12 mouse cellular contexts compared by ENCODE assay signal in the genomic region with DNA sequence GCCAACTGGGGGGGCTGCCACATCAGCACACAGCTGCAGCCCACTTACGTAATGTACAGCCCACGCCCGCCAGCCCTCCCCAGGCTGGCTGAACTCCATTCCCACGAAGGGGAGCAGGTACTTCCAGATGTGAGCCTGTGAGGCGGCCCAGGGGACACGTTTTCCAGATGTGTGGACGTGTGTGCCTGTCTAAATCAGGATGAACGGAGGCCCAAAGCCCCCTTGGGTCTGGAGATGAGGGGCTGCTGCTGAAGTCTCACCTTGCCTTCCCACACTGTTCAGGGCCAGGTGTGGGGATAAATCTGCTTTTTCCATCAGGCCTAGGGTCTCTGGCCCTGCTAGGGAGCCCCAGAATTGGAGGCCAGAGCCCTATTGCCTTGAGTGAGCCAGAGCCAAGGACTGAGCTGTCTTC. TPM values are rescaled to one million over a fixed set of nuclear protein-coding genes. Genes with fewer than 3 reads are reported as not detected.
DNase-seq lines count a peak whose midpoint lies in the region; ATAC-seq and TF ChIP-seq lines count a peak whose summit lies in the region.
"Had no signal": no experiment of that assay in that cellular context is flagged by ENCODE, and none has a peak within 500 bp of the region (broad histone marks: within the 10 kb centered on the region; RNA-seq: fewer than 3 reads in every experiment).

No protein-coding gene starts in this region.

- no peak overlapping the region for H3K9ac ChIP-seq in forebrain, embryonic 15.5 days (replicated peaks)
- 0 out of 2 replicates have a peak overlapping the region, but pooled peaks have one; percentile 13 for H3K9ac ChIP-seq in kidney, postnatal 0 days (ENCODE audit: low read depth, low read length)
- no peak overlapping the region for H3K9ac ChIP-seq in heart, postnatal 0 days (replicated peaks; ENCODE audit: low read depth, low read length)
- H3K9ac ChIP-seq in limb, embryonic 15.5 days, result no peak overlapping the region

- no peak for TF ChIP-seq EP300 in heart, postnatal 0 days (IDR thresholded peaks at IDR 0.05; ENCODE audit: low read depth)

- peak overlapping the region; percentile 82 for H3K27ac ChIP-seq in forebrain, embryonic 10.5 days
- H3K27ac ChIP-seq in forebrain, embryonic 15.5 days (replicated peaks), result no peak overlapping the region; the same call in 1 of the 2 replicates
- H3K27ac ChIP-seq in kidney, postnatal 0 days, result 0 out of 2 replicates have a peak overlapping the region, but pooled peaks have one; percentile 36
- H3K27ac ChIP-seq in heart, postnatal 0 days (ENCODE audit: low read depth), result peak overlapping the region; percentile 11
- H3K27ac ChIP-seq in limb, embryonic 15.5 days, result peak overlapping the region; percentile 97
- H3K27ac ChIP-seq: macrophage had no signal

- H3K4me2 ChIP-seq in forebrain, embryonic 15.5 days (replicated peaks), result no peak overlapping the region
- H3K4me2 ChIP-seq in kidney, postnatal 0 days (ENCODE audit: low read length), result no peak overlapping the region
- no peak overlapping the region for H3K4me2 ChIP-seq in heart, postnatal 0 days (ENCODE audit: low read depth, low read length)
- H3K4me2 ChIP-seq in limb, embryonic 15.5 days, result 0 out of 2 replicates have a peak overlapping the region, but pooled peaks have one; percentile 10

- no peaks in the 10 kb centered on the region for H3K9me3 ChIP-seq in forebrain, embryonic 10.5 days
- no peaks in the 10 kb centered on the region for H3K9me3 ChIP-seq in forebrain, embryonic 15.5 days
- H3K9me3 ChIP-seq in kidney, postnatal 0 days (replicated peaks; ENCODE audit: low read length), result no peaks in the 10 kb centered on the region
- H3K9me3 ChIP-seq in heart, postnatal 0 days (replicated peaks; ENCODE audit: control insufficient read depth, low read length), result no peaks in the 10 kb centered on the region
- H3K9me3 ChIP-seq in limb, embryonic 15.5 days, result no peaks in the 10 kb centered on the region

- WGBS in forebrain, embryonic 10.5 days, result 74% methylated on average over 8 of the region's 8 CpGs
- 80% methylated on average over 8 of the region's 8 CpGs for WGBS in forebrain, embryonic 15.5 days
- WGBS in kidney, postnatal 0 days, result 65% methylated on average over 8 of the region's 8 CpGs
- WGBS in heart, postnatal 0 days, result 69% methylated on average over 8 of the region's 8 CpGs
- WGBS in limb, embryonic 15.5 days, result 25% methylated on average over 8 of the region's 8 CpGs

- H3K4me3 ChIP-seq in forebrain, embryonic 10.5 days, result no peak overlapping the region
- no peak overlapping the region for H3K4me3 ChIP-seq in forebrain, embryonic 15.5 days
- H3K4me3 ChIP-seq in kidney, postnatal 0 days (replicated peaks; ENCODE audit: low read depth, low read length), result no peak overlapping the region
- no peak overlapping the region for H3K4me3 ChIP-seq in heart, postnatal 0 days (ENCODE audit: low read depth, low read length)
- no peak overlapping the region for H3K4me3 ChIP-seq in limb, embryonic 15.5 days

- no peak for ATAC-seq in forebrain, embryonic 15.5 days (replicated peaks)
- no peak for ATAC-seq in kidney, postnatal 0 days (replicated peaks; ENCODE audit: low FRiP score, low read depth)
- ATAC-seq in heart, postnatal 0 days (ENCODE audit: insufficient read depth, low read depth), result no peak
- 0 out of 2 replicates have a peak, but pooled peaks have one; percentile 16 for ATAC-seq in limb, embryonic 15.5 days (ENCODE audit: insufficient number of reproducible peaks, low FRiP score, low TSS enrichment, low read depth)

- H3K36me3 ChIP-seq in forebrain, embryonic 10.5 days (replicated peaks), result no peaks in the 10 kb centered on the region
- H3K36me3 ChIP-seq in forebrain, embryonic 15.5 days, result no peaks in the 10 kb centered on the region
- peaks cover 30% of the 10 kb centered on the region; the same call in 1 of the 2 replicates for H3K36me3 ChIP-seq in kidney, postnatal 0 days (ENCODE audit: insufficient read depth, low read length)
- peaks cover 39% of the 10 kb centered on the region; the same call in 1 of the 2 replicates for H3K36me3 ChIP-seq in heart, postnatal 0 days (replicated peaks; ENCODE audit: control insufficient read depth, insufficient read depth, low read length)
- peaks cover 31% of the 10 kb centered on the region for H3K36me3 ChIP-seq in limb, embryonic 15.5 days

- peaks cover 16% of the 10 kb centered on the region; the same call in 1 of the 2 replicates for H3K27me3 ChIP-seq in forebrain, embryonic 10.5 days (ENCODE audit: poor library complexity, severe bottlenecking)
- H3K27me3 ChIP-seq in forebrain, embryonic 15.5 days, result no peaks in the 10 kb centered on the region
- H3K27me3 ChIP-seq in kidney, postnatal 0 days (ENCODE audit: insufficient read depth, low read length), result no peaks in the 10 kb centered on the region
- H3K27me3 ChIP-seq in heart, postnatal 0 days (ENCODE audit: control insufficient read depth, insufficient read depth, low read length), result no peaks in the 10 kb centered on the region
- H3K27me3 ChIP-seq in limb, embryonic 15.5 days, result no peaks in the 10 kb centered on the region

- H3K4me1 ChIP-seq in forebrain, embryonic 10.5 days, result peaks cover 50% of the 10 kb centered on the region
- peaks cover 22% of the 10 kb centered on the region for H3K4me1 ChIP-seq in forebrain, embryonic 15.5 days
- H3K4me1 ChIP-seq in kidney, postnatal 0 days (replicated peaks; ENCODE audit: insufficient read depth, low read length), result peaks cover 18% of the 10 kb centered on the region
- peaks cover 42% of the 10 kb centered on the region for H3K4me1 ChIP-seq in heart, postnatal 0 days (ENCODE audit: control insufficient read depth, insufficient read depth)
- H3K4me1 ChIP-seq in limb, embryonic 15.5 days, result peaks cover 73% of the 10 kb centered on the region

- no peak for TF ChIP-seq CTCF in kidney, postnatal 0 days (IDR thresholded peaks at IDR 0.05; ENCODE audit: low read depth)
- TF ChIP-seq CTCF in heart, postnatal 0 days (IDR thresholded peaks at IDR 0.05; ENCODE audit: low read depth), result no peak

- no peak for DNase-seq in forebrain, embryonic 10.5 days (ENCODE audit: extremely low spot score, low spot score)
- DNase-seq in kidney, postnatal 0 days (ENCODE audit: low spot score), result no peak
- DNase-seq in kidney, postnatal 14 days, result no peak
- DNase-seq in heart, postnatal 0 days (ENCODE audit: low spot score), result no peak
- no peak for DNase-seq in layer of hippocampus, adult 11-12 months (ENCODE audit: low spot score)
- no peak for DNase-seq in thymus, postnatal 4 days

RNA-seq across cellular contexts. Expression of gene Tnnt3, which starts 11.9 kb away (rescaled TPM):
- 0.33 and 1.1 TPM in 2 replicates for polyA plus RNA-seq in forebrain, embryonic 10.5 days (2016; fragmentation: Nextera tagmentation; extraction: Ambion mirVana)
- 0.98 TPM in 1 of 2 replicates, not detected in the other for polyA plus RNA-seq in forebrain, embryonic 15.5 days (2015; fragmentation: Nextera tagmentation; extraction: Ambion mirVana)
- polyA plus RNA-seq in kidney, postnatal 0 days (2015; fragmentation: Nextera tagmentation; extraction: Ambion mirVana), result 3.4 TPM in 2 replicates
- total RNA-seq in heart, postnatal 0 days (2014; rRNA removed; ENCODE audit: low replicate concordance), result 0.73 and 11.0 TPM in 2 replicates
- 2.5 and 3.2 TPM in 2 replicates for polyA plus RNA-seq in heart, postnatal 0 days (2015; fragmentation: Nextera tagmentation; extraction: Ambion mirVana)
- polyA plus RNA-seq in limb, embryonic 15.5 days (2015; fragmentation: Nextera tagmentation; extraction: Ambion mirVana), result 154 and 517 TPM in 2 replicates
- total RNA-seq: common myeloid progenitor, adult 5-6 weeks; left cerebral cortex, adult 18-20 months had no signal
- polyA plus RNA-seq: macrophage had no signal

RNA-seq across cellular contexts. Expression of gene Lsp1, which starts 26.1 kb away (rescaled TPM):
- 10.7 and 12.0 TPM in 2 replicates for polyA plus RNA-seq in forebrain, embryonic 10.5 days (2016; fragmentation: Nextera tagmentation; extraction: Ambion mirVana)
- polyA plus RNA-seq in forebrain, embryonic 15.5 days (2015; fragmentation: Nextera tagmentation; extraction: Ambion mirVana), result 3.6 and 4.2 TPM in 2 replicates
- 161 and 165 TPM in 2 replicates for polyA plus RNA-seq in kidney, postnatal 0 days (2015; fragmentation: Nextera tagmentation; extraction: Ambion mirVana)
- total RNA-seq in heart, postnatal 0 days (2014; rRNA removed; ENCODE audit: low replicate concordance), result 20.8 and 84.4 TPM in 2 replicates
- 47.7 and 53.1 TPM in 2 replicates for polyA plus RNA-seq in heart, postnatal 0 days (2015; fragmentation: Nextera tagmentation; extraction: Ambion mirVana)
- polyA plus RNA-seq in limb, embryonic 15.5 days (2015; fragmentation: Nextera tagmentation; extraction: Ambion mirVana), result 57.3 and 63.3 TPM in 2 replicates

RNA-seq across cellular contexts. Expression of gene Tnni2, which starts 45.1 kb away (rescaled TPM):
- polyA plus RNA-seq in forebrain, embryonic 10.5 days (2016; fragmentation: Nextera tagmentation; extraction: Ambion mirVana), result 0.46 and 1.4 TPM in 2 replicates
- 0.73 and 0.93 TPM in 2 replicates for polyA plus RNA-seq in forebrain, embryonic 15.5 days (2015; fragmentation: Nextera tagmentation; extraction: Ambion mirVana)
- 2.2 and 3.0 TPM in 2 replicates for polyA plus RNA-seq in kidney, postnatal 0 days (2015; fragmentation: Nextera tagmentation; extraction: Ambion mirVana)
- not detected in 2 replicates for total RNA-seq in heart, postnatal 0 days (2014; rRNA removed; ENCODE audit: low replicate concordance)
- polyA plus RNA-seq in heart, postnatal 0 days (2015; fragmentation: Nextera tagmentation; extraction: Ambion mirVana), result 8.9 and 9.9 TPM in 2 replicates
- polyA plus RNA-seq in limb, embryonic 15.5 days (2015; fragmentation: Nextera tagmentation; extraction: Ambion mirVana), result 136 and 529 TPM in 2 replicates

RNA-seq across cellular contexts. Expression of gene Mrpl23, which starts 45.7 kb away (rescaled TPM):
- 15.8 and 16.1 TPM in 2 replicates for polyA plus RNA-seq in forebrain, embryonic 10.5 days (2016; fragmentation: Nextera tagmentation; extraction: Ambion mirVana)
- polyA plus RNA-seq in forebrain, embryonic 15.5 days (2015; fragmentation: Nextera tagmentation; extraction: Ambion mirVana), result 20.1 and 22.4 TPM in 2 replicates
- 21.3 and 22.6 TPM in 2 replicates for polyA plus RNA-seq in kidney, postnatal 0 days (2015; fragmentation: Nextera tagmentation; extraction: Ambion mirVana)
- 87.2 and 90.9 TPM in 2 replicates for total RNA-seq in heart, postnatal 0 days (2014; rRNA removed; ENCODE audit: low replicate concordance)
- polyA plus RNA-seq in heart, postnatal 0 days (2015; fragmentation: Nextera tagmentation; extraction: Ambion mirVana), result 14.9 TPM in 2 replicates
- polyA plus RNA-seq in limb, embryonic 15.5 days (2015; fragmentation: Nextera tagmentation; extraction: Ambion mirVana), result 28.8 and 30.5 TPM in 2 replicates

RNA-seq across cellular contexts. Expression of gene Syt8, which starts 52.1 kb away (rescaled TPM):
- polyA plus RNA-seq in forebrain, embryonic 10.5 days (2016; fragmentation: Nextera tagmentation; extraction: Ambion mirVana), result 0.18 TPM in 1 of 2 replicates, not detected in the other
- not detected in 2 replicates for polyA plus RNA-seq in forebrain, embryonic 15.5 days (2015; fragmentation: Nextera tagmentation; extraction: Ambion mirVana)
- 2.5 and 4.8 TPM in 2 replicates for polyA plus RNA-seq in kidney, postnatal 0 days (2015; fragmentation: Nextera tagmentation; extraction: Ambion mirVana)
- 18.0 TPM in 1 of 2 replicates, not detected in the other for total RNA-seq in heart, postnatal 0 days (2014; rRNA removed; ENCODE audit: low replicate concordance)
- 0.10 TPM in 1 of 2 replicates, not detected in the other for polyA plus RNA-seq in heart, postnatal 0 days (2015; fragmentation: Nextera tagmentation; extraction: Ambion mirVana)
- polyA plus RNA-seq in limb, embryonic 15.5 days (2015; fragmentation: Nextera tagmentation; extraction: Ambion mirVana), result 6.3 and 6.7 TPM in 2 replicates
- total RNA-seq: common myeloid progenitor, adult 5-6 weeks; hematopoietic stem cell, adult 5-6 weeks; left cerebral cortex, adult 18-20 months had no signal

Comparison
In these comparisons a context has a peak if more than half of its experiments do, and no peak if none do; other contexts are left out.
1. RNA of gene Tnnt3, which starts 11.9 kb away (polyA plus RNA-seq): 154 to 517 TPM in limb, embryonic 15.5 days; 3.4 TPM in kidney, postnatal 0 days, 2.5 to 3.2 TPM in heart, postnatal 0 days, 0.33 to 1.1 TPM in forebrain, embryonic 10.5 days and 0.98 TPM in forebrain, embryonic 15.5 days; every median in the first group is over 10 times any median in the second.
2. RNA of gene Tnni2, which starts 45.1 kb away (polyA plus RNA-seq): 136 to 529 TPM in limb, embryonic 15.5 days; 8.9 to 9.9 TPM in heart, postnatal 0 days, 2.2 to 3.0 TPM in kidney, postnatal 0 days, 0.46 to 1.4 TPM in forebrain, embryonic 10.5 days and 0.73 to 0.93 TPM in forebrain, embryonic 15.5 days; every median in the first group is over 10 times any median in the second.